Mouse (Mus musculus) layer of hippocampus, adult 2 months (tissue): ENCODE results near the gene Cntn5. TPM values are rescaled to one million over a fixed set of nuclear protein-coding genes. Genes with fewer than 3 reads are reported as not detected.

Source experiments
- DNase-seq, 2 experiments: peaks; one replicate each; pipeline ENCODE4 v3.0.0; 2022; ENCODE audit warnings: low spot score in 2 of 2
- H3K27ac ChIP-seq: fragments of 200-600 bp; 2 replicates; pipeline ENCODE4 v1.8.1; 2022
- H3K4me3 ChIP-seq: fragments of 200-600 bp; 2 replicates; pipeline ENCODE4 v1.8.1; 2022; ENCODE audit warnings: mild to moderate bottlenecking
- CTCF ChIP-seq: fragments of 200-600 bp; conservative IDR thresholded peaks from 2 replicates; pipeline ENCODE4 v1.8.1; 2022; ENCODE audit warnings: antibody characterized with exemption, mild to moderate bottlenecking, moderate library complexity
- total RNA-seq, 2 experiments: library from RNA; stranded (reverse); gene quantifications; 2 replicates each; pipeline ENCODE4 v1.2.3; 2021

The Cntn5 gene
- total RNA-seq, 2 experiments from 2014 or later, result 11.3 to 12.2 TPM

DNA sequence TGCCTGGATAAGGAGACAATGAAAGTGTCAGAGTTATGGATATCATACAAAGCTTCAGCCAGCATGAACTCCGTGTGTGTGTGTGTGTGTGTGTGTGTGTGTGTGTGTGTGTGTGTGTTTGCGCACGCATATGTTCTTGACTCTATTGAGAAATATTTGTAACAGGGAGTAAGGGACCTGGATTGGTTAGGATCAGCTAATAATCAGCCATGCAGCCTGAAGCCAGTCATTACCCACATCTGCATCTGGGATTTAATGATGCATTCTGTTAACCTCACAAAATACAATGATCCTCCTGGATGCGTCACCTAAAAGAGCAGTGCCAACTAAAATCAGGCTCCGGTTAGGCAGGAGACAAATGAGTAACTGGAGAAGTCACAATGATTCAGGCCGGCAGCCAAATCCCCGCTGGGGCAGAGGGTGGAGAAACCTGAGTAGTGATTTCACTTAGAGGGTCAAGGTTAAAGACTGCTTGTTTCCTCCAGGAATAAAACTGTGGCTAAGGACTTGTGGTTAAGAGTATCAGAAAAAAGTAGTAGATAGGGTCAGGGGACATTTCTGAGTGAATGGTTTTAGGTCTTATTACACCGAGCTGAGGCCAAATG lies 1021.7 kb downstream of the Cntn5 start:
- no peak for DNase-seq
- Histone ChIP-seq H3K27ac (no peak overlapping the region), H3K4me3 (no peak overlapping the region)
- TF ChIP-seq CTCF, result no peak

DNA sequence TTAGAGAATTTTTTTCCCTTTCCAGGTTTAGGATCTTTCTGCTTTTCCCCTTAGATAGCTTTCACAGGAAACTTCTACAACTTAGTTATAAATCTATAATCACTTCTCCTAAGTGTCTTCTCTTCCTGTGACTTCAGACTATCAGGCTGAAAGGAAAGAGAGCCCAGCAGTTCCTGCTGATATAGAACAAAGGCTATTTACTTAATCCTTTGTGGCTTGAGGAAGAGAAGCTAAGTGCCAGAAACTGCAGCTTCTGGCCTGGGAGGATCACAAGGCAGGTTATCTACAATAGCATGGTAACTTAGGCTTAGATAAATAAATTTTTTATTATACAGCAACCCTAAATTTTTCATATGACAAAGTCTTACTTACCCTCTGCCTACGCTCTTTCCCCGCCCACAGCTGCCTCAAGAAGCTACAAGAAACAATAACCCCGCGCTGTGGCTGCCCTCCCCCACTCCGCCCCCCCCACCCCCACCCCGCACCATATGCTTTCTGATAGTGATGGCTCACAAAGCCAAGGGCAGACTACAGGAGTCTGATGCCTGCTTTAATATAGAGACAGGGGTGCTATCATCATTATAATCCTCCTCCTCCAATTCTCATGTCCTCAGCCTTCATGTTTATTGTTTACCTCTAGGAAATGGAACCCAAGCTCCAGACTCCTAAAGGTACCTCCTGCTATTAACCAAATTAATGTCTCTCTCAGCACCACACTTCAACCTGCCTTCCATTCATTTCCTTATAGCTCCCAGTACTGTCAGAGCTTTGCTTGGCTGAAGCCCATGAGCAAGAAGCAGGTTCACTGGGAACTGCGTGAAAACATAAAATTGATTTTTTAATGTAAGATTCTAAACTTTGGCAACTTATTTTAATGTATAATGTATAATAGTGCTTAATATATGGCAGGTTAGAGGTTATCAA lies 1032.2 kb downstream of the Cntn5 start:
- no peak for DNase-seq
- H3K4me3 ChIP-seq, result no peak overlapping the region
- no peak overlapping the region for H3K27ac ChIP-seq
- no peak for TF ChIP-seq CTCF

DNA sequence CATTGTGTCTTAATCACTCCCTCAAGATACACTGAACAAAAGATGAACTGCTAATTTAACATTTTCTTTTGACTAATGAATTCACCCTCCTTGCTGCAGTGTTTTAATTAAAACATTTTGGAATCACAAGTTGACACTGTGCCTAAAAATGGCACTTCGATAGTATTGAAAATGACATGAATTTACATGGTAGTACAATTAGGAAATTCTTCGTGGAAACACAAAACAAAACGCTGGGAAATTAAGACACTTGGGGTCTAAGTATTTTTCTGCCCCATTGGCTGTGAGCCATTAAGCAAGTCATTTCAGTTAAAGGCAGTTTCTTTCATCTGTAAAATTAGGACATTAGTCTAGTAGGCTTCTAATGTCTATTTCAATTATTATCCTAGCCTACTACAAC lies 1043.9 kb downstream of the Cntn5 start:
- H3K27ac ChIP-seq, result no peak overlapping the region
- no peak for DNase-seq
- no peak overlapping the region for H3K4me3 ChIP-seq
- no peak for TF ChIP-seq CTCF

DNA sequence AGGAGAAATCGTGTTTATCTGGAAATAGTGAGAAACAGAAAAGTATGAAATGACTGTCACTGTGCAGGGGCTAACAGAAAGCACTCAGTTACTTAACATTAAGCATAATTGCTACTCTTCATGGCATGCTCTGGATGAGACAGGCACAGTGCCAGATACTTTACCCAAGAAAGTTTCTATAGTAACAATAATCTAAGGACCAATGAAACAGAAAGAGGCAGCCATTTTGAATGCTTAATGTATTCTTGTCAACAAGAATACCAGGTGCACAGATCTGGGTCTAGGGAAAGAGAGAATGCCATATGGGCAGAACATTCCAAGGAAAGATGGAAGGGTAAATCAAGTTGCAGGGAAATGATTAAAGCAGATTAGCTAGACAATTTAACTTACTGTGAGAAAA lies 1045.3 kb downstream of the Cntn5 start:
- H3K4me3 ChIP-seq, result no peak overlapping the region
- no peak overlapping the region for H3K27ac ChIP-seq
- no peak for TF ChIP-seq CTCF
- DNase-seq, result no peak

DNA sequence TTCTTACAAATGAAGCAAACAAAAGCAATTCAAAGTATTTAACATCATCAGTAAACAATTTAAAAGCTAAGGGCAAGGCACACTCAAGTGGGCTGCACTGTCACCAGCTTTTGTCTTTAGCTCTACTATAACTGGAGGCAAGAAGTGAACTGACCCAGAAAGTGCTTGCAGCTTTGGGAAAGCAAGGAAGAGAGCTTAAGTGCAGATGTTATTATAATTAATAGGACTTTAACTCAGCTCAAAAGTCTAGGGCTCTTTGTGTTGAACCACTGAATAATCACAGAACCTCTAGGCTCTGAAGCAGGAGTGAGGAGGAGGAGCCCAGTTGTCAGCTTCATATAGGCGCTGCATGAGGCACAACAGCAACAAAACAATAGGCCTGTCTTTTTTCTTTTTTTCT lies 1049.8 kb downstream of the Cntn5 start:
- no peak for TF ChIP-seq CTCF
- no peak overlapping the region for H3K4me3 ChIP-seq
- no peak overlapping the region for H3K27ac ChIP-seq
- no peak for DNase-seq

DNA sequence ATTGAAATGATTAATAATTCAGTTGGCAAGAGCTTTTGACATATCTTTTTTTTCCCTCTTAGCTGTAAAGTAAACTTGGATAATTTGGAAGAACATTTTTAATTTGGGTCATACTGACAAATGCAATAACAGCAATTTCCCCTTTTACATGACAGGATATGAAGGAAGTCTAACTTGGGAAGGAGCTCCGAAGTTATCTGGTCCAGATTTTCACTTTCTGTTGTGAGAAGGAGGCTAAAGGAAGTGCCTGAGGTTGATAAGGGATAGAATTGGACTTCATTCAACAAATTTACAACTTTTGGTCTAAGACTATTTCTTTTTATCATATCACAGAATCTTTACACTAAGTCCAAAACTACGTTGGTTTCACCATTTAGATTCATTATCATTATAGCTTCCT lies 1074.3 kb downstream of the Cntn5 start:
- Histone ChIP-seq H3K4me3 (no peak overlapping the region), H3K27ac (no peak overlapping the region)
- TF ChIP-seq CTCF, result no peak
- no peak for DNase-seq

DNA sequence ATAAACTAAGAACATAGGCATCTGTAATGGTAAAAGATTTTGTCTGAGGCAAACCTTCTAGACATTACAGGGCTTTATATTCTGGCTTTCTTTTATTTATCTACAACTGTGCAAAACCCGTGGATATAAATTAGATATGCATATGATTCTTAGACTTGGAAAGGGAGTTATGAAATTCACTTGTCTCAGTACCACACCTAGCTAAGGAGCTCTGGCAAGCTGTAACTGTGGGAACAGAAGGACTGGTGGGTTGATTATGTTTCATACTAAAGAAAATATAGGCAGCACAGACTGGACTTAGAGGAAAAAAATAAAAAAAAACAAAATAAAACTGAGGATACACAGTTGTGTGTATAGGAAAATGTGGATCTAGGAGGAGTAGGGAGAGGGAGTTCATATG lies 1084.6 kb downstream of the Cntn5 start:
- no peak for TF ChIP-seq CTCF
- peak in 1 of 2 experiments; percentile 11 for DNase-seq
- Histone ChIP-seq H3K27ac (no peak overlapping the region), H3K4me3 (no peak overlapping the region)

DNA sequence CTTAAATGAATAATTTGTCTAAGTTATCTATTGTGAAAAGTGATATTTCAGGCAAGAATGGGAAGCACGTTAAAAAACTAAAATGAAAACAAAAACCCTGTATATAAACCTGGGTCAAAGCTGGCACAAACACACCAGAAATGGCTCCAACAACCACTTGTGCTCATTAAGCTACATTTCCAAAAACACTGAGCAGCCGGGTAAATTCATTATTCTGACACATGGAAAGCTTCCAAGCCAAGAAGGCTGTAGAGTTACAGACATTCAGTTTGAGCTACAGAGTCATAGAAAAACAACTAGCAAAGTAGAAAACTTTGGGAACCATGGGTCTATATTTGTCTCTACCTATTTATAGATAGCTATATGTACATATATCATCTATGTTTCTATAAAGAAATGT lies 1087.1 kb downstream of the Cntn5 start:
- DNase-seq, result peak; percentile 24 to 27
- no peak for TF ChIP-seq CTCF
- no peak overlapping the region for H3K27ac ChIP-seq
- H3K4me3 ChIP-seq, result no peak overlapping the region

DNA sequence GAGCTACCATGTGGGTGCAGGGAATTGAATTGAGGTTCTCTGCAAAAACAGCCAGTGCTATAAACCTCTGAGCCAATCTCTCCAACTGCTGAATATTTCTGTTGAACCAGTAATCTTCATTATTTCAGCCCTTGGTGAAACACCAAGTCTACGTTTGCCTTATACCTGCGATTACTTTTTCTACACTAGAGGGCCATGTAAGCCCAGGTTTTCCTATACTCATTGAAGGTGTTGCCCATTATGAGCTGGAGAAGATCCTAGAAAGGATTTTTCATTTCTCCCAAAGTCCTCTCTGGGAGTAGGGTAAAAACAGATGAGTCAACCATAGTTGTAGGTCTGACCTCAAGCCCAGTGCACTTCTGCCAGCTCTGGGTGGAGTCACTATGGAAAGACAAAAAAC lies 1105.0 kb downstream of the Cntn5 start:
- no peak for DNase-seq
- no peak overlapping the region for H3K4me3 ChIP-seq
- peak; percentile 58 for TF ChIP-seq CTCF
- H3K27ac ChIP-seq, result no peak overlapping the region

DNA sequence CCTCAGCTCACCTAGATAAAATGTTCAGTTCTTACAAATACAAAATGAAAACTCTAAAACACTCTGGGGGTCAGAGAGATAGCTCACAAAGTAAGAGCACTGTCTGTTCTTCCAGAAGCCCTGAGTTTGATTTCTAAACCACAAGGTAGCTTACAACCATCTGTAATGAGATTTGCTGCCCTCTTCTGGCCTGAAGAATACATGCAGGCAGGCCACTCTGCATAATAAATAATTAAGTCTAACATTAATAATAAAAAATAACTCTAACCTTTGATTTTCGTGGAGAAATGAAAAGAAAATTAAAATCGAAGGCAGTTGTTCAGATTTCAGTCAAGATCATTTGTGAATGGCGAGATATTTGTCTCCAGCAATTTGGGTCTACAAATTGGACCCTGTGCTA lies 1120.9 kb downstream of the Cntn5 start:
- H3K4me3 ChIP-seq, result no peak overlapping the region
- TF ChIP-seq CTCF, result peak; percentile 67
- DNase-seq, result no peak
- no peak overlapping the region for H3K27ac ChIP-seq

DNA sequence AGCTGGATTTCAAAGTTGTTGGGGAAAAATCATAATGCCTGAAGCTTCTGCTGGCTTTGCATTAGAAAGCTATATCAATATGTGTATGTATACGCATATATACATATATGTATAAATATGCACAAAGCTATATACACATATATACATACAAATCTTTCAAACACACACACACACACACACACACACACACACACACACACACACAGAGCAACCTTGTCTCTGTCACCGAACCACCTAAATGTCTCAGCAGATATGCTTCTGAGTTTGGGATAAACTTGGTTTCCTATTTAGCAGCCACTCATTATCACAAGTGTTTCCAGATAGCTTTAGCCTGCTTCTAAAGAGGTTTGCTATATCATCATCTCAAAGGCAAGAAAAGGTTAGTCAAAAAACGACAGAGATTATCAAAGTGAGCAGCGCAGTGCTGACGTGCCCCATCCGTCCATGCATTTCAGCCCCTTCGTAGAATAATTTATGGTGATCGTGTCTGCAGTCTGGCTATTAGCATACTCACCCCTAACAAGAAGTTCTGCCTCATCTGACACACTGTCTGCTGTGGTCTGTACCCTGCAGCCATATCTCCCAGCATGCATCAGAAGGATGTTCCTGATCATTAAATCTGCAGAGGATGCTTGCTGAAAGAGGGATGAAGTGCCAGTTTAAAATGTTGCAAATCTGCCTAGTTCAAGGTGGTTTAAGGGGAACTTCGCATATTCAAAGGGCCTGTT lies 1123.3 kb downstream of the Cntn5 start:
- no peak overlapping the region for H3K4me3 ChIP-seq
- DNase-seq, result no peak
- TF ChIP-seq CTCF, result no peak
- no peak overlapping the region for H3K27ac ChIP-seq

DNA sequence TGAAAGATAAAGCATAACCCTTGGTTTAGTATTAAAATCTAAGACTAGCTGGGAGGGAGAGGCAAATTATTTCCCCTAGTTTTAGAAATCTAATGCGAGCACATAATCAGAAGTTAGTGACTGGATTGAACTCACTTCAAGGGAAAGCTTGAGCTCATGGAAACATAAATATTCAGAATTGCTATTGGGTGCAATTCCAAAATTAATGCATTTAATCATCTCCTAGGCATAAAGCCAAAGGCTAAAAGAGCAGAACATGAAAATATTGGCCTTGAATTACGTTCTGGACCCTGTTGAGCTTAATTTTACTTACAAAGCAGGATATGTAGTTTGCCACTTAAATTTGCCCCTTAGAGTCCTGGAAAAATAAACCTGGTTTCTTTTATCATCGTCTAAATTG lies 1124.9 kb downstream of the Cntn5 start:
- no peak overlapping the region for H3K27ac ChIP-seq
- TF ChIP-seq CTCF, result no peak
- DNase-seq, result no peak
- H3K4me3 ChIP-seq, result no peak overlapping the region

DNA sequence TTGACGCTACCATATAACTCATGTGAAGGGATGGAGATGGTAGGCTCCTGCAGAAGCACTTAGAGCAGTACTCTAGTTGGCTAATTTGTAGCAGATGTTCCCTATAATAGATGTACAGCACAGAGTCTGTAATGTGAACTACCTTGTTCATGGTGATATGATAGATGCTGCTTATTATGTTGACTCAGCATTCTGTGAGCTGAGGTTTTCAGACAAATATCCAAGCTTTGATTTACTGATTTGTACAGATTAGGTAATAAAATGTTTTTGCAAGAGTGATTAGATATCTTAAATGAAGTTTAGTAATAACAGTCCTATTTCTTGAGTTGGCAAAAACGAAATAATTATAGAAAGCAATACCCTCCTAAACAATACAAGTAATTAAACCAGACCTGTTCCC lies 1133.8 kb downstream of the Cntn5 start:
- no peak overlapping the region for H3K27ac ChIP-seq

More for the DNA sequence above, 1133.8 kb downstream of the Cntn5 start:
- DNase-seq, result no peak
- no peak overlapping the region for H3K4me3 ChIP-seq
- TF ChIP-seq CTCF, result no peak
